Mouse (Mus musculus): ENCODE measurements at regions not wholly inside any gene's neighbourhood (a gene's known extent, or its start where the extent isn't known, plus 50 kb on each side); places are given as distances from the start of the nearest gene placed in this dataset.
A peak's percentile ranks its signal among the peaks of the same experiment; 100 is the strongest.

DNA sequence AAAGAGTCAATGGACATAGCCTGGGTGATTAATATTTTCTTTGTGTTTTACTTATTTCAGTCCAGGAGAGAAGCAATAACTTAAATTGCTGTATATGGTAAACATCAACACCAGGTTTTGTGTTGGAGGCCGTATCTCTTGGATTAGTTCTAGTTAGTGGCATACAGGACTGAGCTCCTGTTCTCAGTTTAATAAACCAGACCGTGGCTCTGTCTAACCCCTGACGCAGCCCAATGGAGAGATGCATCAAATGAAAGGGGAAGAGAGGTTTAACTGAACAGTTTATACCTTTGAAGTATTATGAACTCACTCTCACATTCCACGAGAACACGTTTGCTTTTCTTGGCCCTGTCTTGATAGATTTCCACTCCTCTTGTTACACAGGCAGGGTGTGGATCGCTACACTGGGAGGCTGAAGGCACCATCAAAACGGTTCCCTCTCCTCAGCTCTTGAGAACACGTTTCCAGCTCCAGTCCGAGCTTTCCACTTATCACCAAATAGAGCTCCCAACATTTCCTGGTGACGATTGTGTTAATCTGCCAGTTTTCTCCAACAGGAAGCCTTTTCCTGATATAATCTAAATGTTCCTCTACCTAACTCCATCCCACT, 54.0 kb upstream of the Cerkl start:
- DNase-seq: no peak

DNA sequence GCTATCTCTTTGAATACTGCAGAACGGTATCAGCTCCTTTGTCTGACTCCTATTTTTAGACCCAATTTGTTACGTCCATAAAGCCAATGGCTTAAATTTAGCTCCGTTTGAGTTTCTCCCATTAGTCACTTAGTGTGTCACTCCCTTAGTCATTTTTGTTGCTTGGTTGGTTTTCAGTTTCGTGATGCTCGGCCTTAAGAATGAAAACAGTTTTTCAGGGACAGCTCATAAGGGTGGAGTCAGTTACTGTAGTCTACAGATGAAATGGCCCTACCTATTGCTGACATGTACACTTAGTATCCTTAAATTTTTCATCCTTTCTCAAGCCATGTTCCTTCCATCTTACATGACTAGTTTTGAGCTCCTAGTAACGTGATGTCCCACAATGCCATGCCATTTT, 54.5 kb upstream of the Cerkl start:
- no peak for DNase-seq

DNA sequence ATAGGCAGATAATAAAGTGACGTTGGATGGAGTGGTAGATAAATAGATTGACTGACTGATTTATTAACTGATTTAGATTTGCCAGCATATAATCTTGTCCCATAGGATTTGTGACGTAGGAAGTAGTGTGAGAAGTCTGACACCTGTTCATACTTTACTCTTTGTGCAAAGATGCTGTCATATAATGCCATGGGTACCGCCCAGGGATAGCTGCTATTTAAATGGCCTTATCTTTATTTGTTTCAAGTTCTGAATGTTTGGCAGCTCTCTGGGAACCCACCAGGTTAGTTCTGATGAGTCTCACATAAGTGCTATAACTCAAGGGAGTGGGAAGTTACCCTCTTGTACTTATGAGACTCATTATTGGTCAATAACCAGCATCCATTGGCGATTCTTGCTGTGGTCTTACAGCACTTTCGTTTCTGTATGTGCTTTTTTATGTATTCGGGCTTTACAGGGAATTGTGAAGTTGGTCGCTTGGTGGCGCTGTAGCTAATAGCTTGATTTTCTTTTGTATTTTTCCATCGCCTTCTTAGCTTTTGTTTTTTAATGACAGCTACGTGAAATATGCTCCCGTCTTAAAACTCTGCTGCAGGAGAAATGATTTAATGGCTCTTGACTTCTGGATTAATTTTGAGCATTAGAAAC, 55.2 kb upstream of the Cerkl start:
- peak; percentile 82 for DNase-seq

DNA sequence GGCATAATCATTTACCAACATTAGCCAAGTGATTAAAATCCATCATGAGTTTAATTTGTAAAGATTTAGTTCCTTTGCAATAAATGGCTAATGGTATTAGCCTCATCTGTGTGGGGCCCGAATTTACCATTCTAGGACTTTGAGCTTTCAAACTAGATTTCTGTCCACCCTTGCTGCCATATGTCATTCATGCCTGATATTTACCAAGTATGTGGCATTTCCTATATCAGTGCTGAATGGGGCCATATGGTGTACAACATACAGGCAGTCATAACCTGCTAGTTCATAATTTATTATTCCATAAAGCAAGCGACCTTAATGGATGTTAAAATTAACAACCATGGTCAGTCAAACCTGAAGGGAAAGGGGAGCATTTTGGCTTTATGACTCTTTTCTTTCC, 55.8 kb upstream of the Cerkl start:
- DNase-seq: no peak

DNA sequence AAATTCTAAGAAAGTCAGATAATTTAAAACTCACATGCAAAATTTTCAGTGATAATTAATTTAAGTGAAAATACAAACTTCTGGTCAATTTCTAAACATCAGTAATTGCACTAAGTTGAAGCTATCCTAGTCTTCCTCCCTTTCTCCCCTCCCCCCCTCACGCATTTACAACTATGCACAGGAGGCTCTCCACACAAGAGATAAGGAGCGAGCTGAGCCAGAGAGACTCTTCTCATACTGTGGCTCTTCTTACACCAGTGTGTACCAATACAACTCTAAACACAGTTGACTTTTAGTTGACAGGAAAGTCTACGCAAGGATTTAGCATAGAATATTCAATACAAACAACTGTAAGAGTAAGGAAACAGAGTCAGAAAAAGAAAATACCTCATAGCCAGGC, 57.1 kb upstream of the Cerkl start:
- DNase-seq: no peak

DNA sequence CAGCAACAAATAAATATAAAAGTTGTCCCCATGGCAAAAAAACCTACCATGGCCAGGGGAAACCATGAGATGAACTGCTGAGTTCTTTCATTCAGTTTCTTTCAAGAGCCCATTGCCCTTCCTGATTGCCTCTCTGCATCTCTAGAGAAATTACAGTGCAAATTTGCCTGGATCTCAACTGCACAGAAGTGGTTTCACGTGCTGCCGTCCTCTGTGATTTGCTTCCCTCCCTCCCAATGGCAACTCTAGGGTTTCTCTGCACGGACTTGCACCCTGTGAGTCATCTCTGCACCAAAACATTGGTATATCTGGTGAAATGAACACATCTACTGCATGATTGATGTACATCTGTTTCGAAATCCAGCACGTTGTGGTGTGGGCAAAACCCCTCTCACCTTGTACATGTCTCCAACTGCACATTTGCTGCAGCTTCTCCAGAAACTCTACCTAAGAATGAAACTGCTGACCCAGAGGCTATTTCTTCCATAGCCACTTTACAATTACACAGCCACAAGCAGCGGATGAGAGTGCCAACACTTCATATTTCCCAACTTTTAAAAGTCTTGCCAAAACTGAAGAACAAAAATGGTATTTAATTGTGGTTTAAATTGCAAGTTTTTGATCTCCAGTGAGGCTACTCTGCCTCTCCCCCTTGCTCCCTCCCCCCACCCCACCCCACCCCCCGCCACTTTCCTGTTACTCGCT, 61.6 kb upstream of the Cerkl start:
- DNase-seq: no peak

DNA sequence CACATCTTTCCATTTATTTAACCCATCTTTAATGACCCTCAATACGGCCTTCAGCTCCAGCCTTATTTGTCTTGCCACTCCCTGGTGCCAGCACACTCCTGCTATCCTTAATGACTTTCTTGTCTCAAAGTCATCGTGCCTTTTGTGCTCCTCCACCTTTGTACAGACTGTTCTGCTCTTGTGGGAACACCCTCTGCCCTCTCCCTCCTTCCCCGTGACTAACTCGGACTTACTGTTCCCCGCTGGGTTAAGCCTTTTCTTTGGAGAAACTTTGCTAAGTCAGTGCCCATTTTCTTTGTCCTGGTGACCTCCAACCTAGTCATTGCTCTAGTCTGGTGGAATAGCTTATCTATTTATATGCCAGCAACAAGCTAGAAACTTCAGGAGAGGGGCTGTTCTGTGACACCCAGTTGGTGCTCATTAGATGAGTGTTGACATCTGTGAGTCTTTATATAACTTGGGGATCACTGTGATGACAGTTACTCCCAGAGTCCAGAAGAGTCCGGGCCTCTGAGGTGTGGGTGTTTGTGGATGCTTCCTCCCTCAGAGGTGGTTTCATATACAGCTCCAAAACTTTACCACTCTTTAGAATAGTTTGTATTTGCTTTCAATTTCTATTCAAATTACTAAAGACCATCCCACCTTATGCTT, 63.3 kb upstream of the Cerkl start:
- peak; percentile 10 for DNase-seq

DNA sequence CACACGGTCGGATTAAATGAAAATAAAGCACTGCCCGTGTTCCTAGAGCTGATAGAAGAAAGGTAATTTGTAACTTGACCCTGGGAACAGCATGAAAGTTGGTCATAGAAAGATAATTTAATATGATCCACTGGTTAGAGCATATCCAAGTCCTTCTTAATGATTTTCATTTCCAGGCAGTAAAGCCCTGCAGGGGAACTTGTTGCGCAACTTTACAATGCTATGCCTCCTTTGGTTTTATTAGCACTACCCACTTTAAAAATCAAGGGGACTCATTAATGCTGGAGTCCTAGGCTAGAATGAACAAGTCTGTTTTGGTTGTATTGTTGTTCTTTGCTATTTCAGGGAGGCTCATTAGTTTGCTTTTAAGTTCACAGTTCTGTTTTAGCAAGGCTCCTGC, 66.9 kb upstream of the Cerkl start:
- DNase-seq: no peak

DNA sequence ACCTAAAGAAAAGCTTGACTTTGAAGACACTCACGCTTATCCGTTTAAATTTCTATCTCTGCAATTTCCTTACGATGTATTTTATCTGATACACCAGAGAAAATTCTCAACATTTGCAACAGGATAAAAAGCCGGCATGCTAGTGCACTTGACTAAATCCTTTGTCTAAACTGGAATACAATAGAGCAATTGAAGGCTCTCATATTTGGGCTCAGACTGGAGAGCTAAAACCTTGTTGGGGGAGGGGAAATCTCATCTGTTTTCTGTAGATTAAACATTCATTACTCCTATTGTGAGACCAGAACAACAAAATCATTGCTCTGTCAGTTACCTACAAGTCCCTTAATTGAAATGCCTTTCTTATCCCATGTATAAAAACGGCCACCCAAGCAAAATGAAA, 70.9 kb upstream of the Cerkl start:
- no peak for DNase-seq

DNA sequence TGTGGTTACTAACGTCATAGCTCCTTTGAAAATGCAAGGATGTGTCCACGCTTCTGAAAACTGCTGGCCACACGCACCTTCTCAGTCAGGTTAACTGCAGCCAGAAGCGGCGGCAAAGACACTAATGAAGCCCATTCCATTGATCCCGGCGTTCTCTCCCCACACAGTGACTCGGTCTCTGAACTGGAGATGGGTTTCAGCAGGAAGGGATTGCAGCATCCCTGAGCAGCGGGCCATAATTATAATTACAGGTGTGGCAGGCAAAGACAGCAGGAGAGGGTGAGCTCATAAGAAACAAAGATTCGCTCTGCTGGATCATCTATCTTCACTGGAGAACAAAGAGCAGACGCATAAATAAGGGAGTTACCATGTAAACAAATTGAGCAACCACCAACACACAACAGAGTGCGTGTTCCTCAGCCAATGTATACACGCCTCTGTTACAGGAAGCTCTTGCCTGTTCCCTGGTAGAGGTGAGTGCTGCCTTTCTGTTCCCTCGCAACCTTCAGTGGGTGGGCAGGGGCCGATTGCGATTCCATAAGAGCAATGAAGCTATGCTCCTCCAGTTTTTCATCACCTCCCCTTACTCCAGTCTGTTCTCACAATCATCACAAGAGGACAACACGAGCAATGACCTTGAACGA, 71.9 kb upstream of the Cerkl start:
- DNase-seq: no peak

DNA sequence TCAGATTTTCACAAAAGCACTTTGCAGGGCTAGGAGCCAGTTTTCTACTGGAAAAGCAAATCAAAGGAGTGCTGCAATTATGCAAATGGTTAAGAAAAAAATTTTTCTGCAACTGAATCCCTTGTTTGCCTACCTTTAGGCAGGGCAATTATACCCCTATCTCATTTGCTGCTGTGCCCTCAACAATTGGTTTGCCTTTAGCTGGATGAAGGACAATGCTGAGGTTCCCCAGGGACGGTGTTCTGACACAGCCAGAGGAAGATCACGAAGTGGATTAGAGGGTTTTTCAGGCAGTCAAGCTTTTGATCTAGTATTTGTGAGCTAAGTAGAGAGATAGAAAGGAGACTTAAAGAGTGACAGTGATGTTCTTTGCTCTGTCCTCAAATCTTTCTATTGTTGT, 72.6 kb upstream of the Cerkl start:
- DNase-seq: no peak

DNA sequence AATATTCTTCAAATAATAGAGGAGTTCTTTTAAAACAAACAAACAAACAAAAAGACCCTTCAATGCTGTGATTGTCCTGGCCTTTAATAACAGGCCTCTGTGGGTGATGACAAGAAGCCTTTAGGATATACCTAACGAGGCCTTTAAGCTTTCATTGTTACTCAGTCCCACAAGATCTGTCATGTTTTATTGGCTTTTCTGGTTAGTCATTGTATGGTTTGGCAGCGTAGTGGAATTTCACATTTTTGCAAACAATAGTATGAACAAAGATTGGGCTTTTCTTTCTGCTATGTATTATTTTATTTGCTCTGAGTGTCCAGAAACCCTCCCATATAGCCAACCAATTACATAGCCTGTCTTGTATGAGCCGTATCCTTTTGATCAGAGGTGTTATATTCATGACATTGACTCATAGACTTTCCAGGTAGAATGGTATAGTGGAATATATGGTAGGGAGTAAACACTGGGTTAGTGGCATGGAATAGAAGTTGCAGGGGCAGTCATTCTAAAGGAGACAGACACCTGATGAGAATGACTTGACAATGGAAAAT, 76.1 kb upstream of the Cerkl start:
- DNase-seq: no peak

DNA sequence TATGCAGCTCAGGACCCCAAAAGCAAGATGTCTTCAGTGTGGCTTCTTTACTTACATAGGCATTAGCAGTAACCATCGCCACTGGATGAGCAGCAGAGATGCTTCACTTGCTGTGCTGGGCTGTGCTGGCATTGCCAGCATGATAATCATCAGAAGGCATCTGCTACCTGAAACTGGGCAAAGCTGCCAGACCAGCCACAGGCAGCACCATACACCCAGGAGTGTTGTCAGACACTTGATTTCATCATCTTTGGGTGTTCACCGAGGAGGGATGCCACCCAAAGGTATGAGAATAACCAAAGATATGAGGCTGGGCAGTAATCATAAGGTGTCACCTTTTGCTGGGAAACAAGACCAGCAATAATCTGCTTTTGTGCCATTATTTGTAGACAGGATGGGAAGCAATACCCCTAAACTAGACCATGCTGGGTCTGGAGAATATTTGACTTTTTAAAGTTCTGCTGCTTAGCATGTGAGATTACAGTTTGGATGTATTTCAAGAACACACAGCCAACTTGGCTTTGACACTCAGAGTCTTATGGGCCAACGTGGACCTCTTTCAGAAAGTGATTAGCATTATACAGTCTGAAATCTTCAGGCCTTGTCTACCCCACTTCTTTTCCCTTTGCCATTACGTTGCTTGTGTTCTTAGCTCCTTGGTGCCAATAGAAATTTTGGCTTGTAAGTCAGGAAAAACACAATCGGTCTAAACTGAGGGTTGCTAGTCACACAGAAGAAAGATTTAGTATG, 80.7 kb upstream of the Cerkl start:
- no peak for DNase-seq

DNA sequence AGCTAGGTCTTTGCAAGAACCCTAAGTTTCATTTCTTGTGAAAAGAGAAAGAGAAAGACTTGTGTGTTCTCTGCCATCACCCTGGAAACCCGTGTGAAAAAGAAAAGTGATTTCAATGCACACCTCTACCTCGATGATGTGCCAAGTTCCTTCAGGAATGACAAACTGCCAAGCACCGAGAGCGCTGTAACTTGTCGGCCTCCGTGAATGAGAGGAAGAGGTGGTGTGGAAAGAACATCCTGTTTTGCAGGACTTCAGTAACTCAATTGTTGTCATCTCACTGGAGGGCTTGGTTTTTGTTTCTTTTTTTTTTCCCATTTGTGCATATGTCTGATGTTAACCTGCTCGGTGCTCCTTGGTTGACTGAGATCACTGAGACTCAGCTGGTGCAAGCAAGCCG, 83.8 kb upstream of the Cerkl start:
- DNase-seq: no peak

DNA sequence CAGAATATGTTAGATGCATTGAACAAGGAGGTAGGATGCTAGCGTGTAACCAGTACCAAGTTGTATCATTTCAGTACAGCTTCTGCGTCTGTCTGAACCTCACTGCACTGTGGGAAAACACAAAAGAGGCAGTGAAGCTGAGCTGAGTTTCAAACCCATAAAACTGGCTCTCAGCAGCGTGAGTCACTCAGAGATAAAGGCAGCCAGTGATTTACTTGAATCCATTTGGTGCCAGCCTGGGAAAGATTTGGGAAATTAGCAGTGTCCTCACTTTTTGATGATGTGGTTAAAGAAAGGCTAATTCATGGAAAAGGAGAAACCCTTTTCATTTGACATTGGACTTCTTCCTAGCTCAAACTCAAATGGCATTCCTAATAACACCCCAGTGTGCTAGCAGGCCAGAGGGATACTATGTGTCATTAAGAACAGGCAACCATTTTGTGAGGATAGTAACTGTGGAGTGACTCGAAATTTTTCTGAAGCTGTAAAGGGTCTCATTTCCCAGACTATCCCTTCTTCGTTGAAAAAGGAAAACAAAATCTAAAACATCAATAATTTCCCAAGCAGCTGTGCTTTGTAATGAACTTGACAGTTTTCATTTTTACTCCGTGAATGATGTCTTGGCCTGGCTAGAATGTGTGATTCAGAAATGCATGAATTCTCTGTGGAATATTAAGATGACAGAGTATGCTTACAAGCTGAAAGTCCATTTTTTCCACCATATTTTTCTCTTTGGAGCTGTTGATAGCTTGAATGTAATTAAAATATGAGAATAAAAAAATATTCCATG, 85.8 kb upstream of the Cerkl start:
- DNase-seq: no peak

DNA sequence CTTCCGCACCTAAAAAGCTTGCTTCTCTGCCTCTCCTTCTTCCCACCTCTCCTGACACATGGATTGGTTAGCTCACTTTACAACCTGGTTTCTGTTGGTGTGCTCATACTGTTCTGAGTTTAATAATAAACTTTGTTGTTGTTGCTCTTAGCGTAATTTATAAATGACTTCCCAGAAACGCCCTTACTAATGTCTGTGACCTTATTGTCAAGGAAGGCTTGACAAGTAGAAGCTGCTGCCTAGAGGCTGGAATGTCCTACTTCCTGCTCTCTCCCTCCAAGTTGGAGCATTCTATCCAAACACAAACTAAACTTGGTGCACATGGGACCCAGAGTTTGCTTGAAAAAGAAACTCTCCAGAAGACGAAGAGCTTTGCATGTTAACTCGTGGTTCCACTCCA, 86.9 kb upstream of the Cerkl start:
- DNase-seq: no peak

DNA sequence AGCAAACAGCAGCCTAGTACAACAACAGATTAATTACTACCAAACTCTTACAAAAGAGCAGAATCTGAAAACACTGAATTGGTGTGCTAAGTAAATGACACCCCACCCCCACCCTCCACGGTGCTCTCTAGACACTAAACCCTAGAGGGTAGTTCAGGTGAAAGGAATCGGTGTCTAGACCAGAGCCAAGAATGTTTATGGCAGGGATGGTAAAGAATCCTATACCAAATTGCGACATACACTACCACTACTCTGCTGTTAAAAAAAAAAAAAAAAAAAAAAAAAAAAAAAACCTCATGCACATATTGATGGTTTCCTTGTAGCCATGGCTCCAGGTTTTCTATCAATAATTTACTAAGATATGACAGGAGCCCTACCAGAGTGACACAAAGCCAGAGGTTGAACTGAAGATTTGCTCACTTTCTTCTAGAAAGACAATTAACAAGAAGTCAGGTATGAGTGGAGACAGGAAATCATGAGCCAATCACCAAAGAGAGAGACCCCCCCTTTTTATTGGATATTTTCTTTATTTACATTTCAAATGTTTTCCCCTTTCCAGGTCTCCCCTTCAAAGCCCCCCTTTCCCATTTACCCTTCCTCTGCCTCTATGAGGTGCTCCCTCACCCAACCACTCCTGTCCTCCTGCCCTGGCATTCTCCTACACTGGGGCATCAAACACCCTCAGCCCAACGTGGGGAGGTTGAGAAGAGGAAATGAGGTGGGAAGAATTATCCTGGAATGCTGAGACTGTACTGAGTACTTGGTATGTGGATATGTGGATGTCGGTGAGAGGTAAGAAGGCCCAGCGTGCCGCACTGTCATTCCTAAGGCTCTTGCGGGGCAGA, 87.6 kb upstream of the Cerkl start:
- DNase-seq: no peak

DNA sequence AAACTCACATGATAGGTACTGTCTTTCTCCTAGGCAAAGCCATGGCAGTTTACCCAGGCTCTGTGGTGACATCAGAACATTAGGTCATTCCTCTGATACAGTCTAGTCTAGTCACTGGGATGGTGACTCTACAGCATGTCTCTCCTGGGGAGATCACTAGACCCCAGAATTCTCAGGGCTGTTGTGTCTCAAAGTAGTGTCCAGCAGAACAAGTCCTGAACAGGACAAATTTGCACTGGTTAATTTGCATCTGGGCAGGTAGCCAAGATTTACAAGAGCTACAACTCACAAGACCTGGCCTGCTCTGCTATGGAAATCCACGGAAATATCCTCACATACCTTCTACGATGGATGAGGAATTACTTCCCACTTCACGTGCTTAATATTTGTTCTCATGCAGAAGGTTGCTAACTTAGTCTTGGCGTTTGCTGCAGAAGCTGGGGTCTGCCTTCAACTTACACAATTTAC, 88.2 kb upstream of the Cerkl start:
- no peak for DNase-seq

DNA sequence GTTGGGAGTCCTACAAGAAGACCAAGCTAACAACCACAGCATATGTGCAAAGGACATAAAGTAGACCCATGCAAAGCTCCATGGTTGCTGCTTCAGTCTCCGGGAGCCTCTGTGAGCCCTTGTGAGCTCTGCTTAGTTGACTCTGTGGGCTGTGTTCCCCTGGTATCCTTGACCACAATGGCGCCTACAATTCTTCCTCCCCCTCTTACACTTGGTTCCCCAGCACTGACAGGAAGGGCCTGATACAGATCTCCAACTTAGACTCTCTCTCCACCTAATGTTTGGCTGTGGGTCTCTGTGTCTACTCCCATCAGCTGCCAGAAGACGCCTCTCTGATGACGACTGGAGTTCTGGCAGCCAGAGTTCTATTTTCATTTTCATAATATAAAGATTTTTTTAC, 88.9 kb upstream of the Itprid2 start:
- DNase-seq: no peak

DNA sequence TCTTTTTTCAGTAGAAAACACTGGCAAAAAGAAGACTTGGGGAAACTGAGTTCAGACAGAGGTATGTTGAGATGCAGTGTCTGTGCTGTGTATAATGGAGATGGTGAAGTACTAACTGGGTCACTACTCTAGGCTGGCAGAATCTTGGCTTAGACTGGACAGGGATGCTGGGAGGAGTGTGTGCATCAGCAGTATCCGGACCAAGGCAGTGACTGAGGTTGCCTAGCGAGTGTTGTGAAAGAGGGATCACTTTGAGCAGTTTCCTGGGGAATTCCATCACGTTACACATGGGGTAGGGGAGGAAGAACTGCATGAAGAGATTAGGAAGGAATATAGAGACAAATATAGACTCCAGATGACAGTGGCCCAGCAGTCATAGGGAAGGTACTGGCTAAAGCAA, 87.9 kb upstream of the Itprid2 start:
- no peak for DNase-seq
